Mouse (Mus musculus): ENCODE data around the gene Vps51. TPM values are rescaled to one million over a fixed set of nuclear protein-coding genes. Genes with fewer than 3 reads are reported as not detected.

Gene Vps51
- total and polyA plus RNA-seq, 3 experiments, result 29.3 to 39.8 (median 32.4) TPM

- H3K4me1 ChIP-seq (ENCODE audit: insufficient read depth, low read depth, low read length), result peaks cover 35% of the 10 kb centered on the region
- TF ChIP-seq GATA2 (IDR thresholded peaks at IDR 0.05; ENCODE audit: borderline replicate concordance, low read depth, low read length), result no peak
- no peak for TF ChIP-seq TAL1 (conservative IDR thresholded peaks at IDR 0.05; ENCODE audit: low read depth, low read length)
- TF ChIP-seq CTCF (IDR thresholded peaks at IDR 0.05; ENCODE audit: low read depth, low read length), result no peak
- TF ChIP-seq GATA1 (IDR thresholded peaks at IDR 0.05; ENCODE audit: borderline replicate concordance, low read length), result no peak
- no peak for TF ChIP-seq POLR2AphosphoS5 (IDR thresholded peaks at IDR 0.05; ENCODE audit: insufficient replicate concordance, low read depth, low read length)
- H3K36me3 ChIP-seq (replicated peaks), result peaks cover 2% of the 10 kb centered on the region
- peaks cover 26% of the 10 kb centered on the region for H3K27me3 ChIP-seq (ENCODE audit: insufficient read depth, low read length)
- no peaks in the 10 kb centered on the region for H3K9me3 ChIP-seq (replicated peaks)
- ATAC-seq (ENCODE audit: extremely low read depth, insufficient number of reproducible peaks, low FRiP score, poor library complexity, severe bottlenecking), result no peak
- H3K4me3 ChIP-seq (ENCODE audit: low read depth, low read length), result no peak overlapping the region
- no peak for DNase-seq (ENCODE audit: low spot score)
Observed at GRCm38 (mm10) chr19:6023930-6024329, 53.1 kb downstream of the Vps51 start.

GRCm38 (mm10) chr19:6023059-6023458 lies 54.0 kb downstream of the Vps51 start:
- H3K9me3 ChIP-seq (replicated peaks), result no peaks in the 10 kb centered on the region
- DNase-seq (ENCODE audit: low spot score) (no peak), ATAC-seq (ENCODE audit: extremely low read depth, insufficient number of reproducible peaks, low FRiP score, poor library complexity, severe bottlenecking) (no peak)
- H3K4me3 ChIP-seq (ENCODE audit: low read depth, low read length), result no peak overlapping the region
- H3K36me3 ChIP-seq (replicated peaks), result peaks cover 2% of the 10 kb centered on the region
- peaks cover 25% of the 10 kb centered on the region for H3K27me3 ChIP-seq (ENCODE audit: insufficient read depth, low read length)
- H3K4me1 ChIP-seq (ENCODE audit: insufficient read depth, low read depth, low read length), result peaks cover 40% of the 10 kb centered on the region
- TF ChIP-seq CTCF (IDR thresholded peaks at IDR 0.05; ENCODE audit: low read depth, low read length), result no peak
- TF ChIP-seq POLR2AphosphoS5 (IDR thresholded peaks at IDR 0.05; ENCODE audit: insufficient replicate concordance, low read depth, low read length), result no peak
- TF ChIP-seq TAL1 (conservative IDR thresholded peaks at IDR 0.05; ENCODE audit: low read depth, low read length), result no peak
- no peak for TF ChIP-seq GATA2 (IDR thresholded peaks at IDR 0.05; ENCODE audit: borderline replicate concordance, low read depth, low read length)
- TF ChIP-seq GATA1 (IDR thresholded peaks at IDR 0.05; ENCODE audit: borderline replicate concordance, low read length), result no peak

- DNase-seq (ENCODE audit: low spot score) (no peak), ATAC-seq (ENCODE audit: extremely low read depth, insufficient number of reproducible peaks, low FRiP score, poor library complexity, severe bottlenecking) (no peak)
- TF ChIP-seq POLR2AphosphoS5 (IDR thresholded peaks at IDR 0.05; ENCODE audit: insufficient replicate concordance, low read depth, low read length), result no peak
- TF ChIP-seq GATA2 (IDR thresholded peaks at IDR 0.05; ENCODE audit: borderline replicate concordance, low read depth, low read length), result no peak
- no peak for TF ChIP-seq TAL1 (conservative IDR thresholded peaks at IDR 0.05; ENCODE audit: low read depth, low read length)
- TF ChIP-seq CTCF (IDR thresholded peaks at IDR 0.05; ENCODE audit: low read depth, low read length), result no peak
- TF ChIP-seq GATA1 (IDR thresholded peaks at IDR 0.05; ENCODE audit: borderline replicate concordance, low read length), result no peak
- H3K36me3 ChIP-seq (replicated peaks), result peaks cover 4% of the 10 kb centered on the region
- H3K4me3 ChIP-seq (ENCODE audit: low read depth, low read length), result no peak overlapping the region
- H3K9me3 ChIP-seq (replicated peaks), result no peaks in the 10 kb centered on the region
- peaks cover 13% of the 10 kb centered on the region for H3K27me3 ChIP-seq (ENCODE audit: insufficient read depth, low read length)
- peaks cover 67% of the 10 kb centered on the region for H3K4me1 ChIP-seq (ENCODE audit: insufficient read depth, low read depth, low read length)
Observed at GRCm38 (mm10) chr19:6020276-6020675, 56.8 kb downstream of the Vps51 start.

GRCm38 (mm10) chr19:6018142-6019089 lies 58.6 kb downstream of the Vps51 start:
- ATAC-seq (ENCODE audit: extremely low read depth, insufficient number of reproducible peaks, low FRiP score, poor library complexity, severe bottlenecking), result no peak
- Histone ChIP-seq H3K27me3 (ENCODE audit: insufficient read depth, low read length) (no peaks in the 10 kb centered on the region), H3K4me3 (ENCODE audit: low read depth, low read length) (no peak overlapping the region), H3K36me3 (replicated peaks) (peaks cover 14% of the 10 kb centered on the region), H3K9me3 (replicated peaks) (no peaks in the 10 kb centered on the region), H3K4me1 (ENCODE audit: insufficient read depth, low read depth, low read length) (peaks cover 80% of the 10 kb centered on the region)
- TF ChIP-seq CTCF (IDR thresholded peaks at IDR 0.05; ENCODE audit: low read depth, low read length) (peak; percentile 85), TAL1 (conservative IDR thresholded peaks at IDR 0.05; ENCODE audit: low read depth, low read length) (no peak), GATA2 (IDR thresholded peaks at IDR 0.05; ENCODE audit: borderline replicate concordance, low read depth, low read length) (no peak), GATA1 (IDR thresholded peaks at IDR 0.05; ENCODE audit: borderline replicate concordance, low read length) (no peak)
- DNase-seq (ENCODE audit: low spot score), result peak; percentile 20

Other genes with a start within 250 kb of the Vps51 start
Only the 20 nearest of the 29 such genes appear.
- 139 and 147 TPM in 2 replicates for gene Pola2, start 113.0 kb downstream of the Vps51 start, total RNA-seq (2014; fragmentation: Nextera tagmentation)
- gene Pola2, start 113.0 kb downstream of the Vps51 start, total RNA-seq (2017), result 86.0 and 93.4 TPM in 2 replicates
- 51.6 and 55.0 TPM in 2 replicates for gene Pola2, start 113.0 kb downstream of the Vps51 start, polyA plus RNA-seq (2012)
- gene Slc22a20, start 91.1 kb downstream of the Vps51 start, total RNA-seq (2014; fragmentation: Nextera tagmentation), result not detected in 2 replicates
- not detected in 2 replicates for gene Slc22a20, start 91.1 kb downstream of the Vps51 start, total RNA-seq (2017)
- gene Slc22a20, start 91.1 kb downstream of the Vps51 start, polyA plus RNA-seq (2012), result not detected in 2 replicates
- 38.5 and 40.9 TPM in 2 replicates for gene Capn1, start 61.3 kb downstream of the Vps51 start, total RNA-seq (2014; fragmentation: Nextera tagmentation)
- gene Capn1, start 61.3 kb downstream of the Vps51 start, total RNA-seq (2017), result 55.5 and 56.5 TPM in 2 replicates
- 140 and 168 TPM in 2 replicates for gene Capn1, start 61.3 kb downstream of the Vps51 start, polyA plus RNA-seq (2012)
- gene Syvn1, start 30.7 kb downstream of the Vps51 start, total RNA-seq (2014; fragmentation: Nextera tagmentation), result 27.0 and 39.7 TPM in 2 replicates
- gene Syvn1, start 30.7 kb downstream of the Vps51 start, total RNA-seq (2017), result 4.8 and 5.9 TPM in 2 replicates
- gene Syvn1, start 30.7 kb downstream of the Vps51 start, polyA plus RNA-seq (2012), result 78.2 and 84.1 TPM in 2 replicates
- 46.6 and 51.6 TPM in 2 replicates for gene Mrpl49, start 19.4 kb downstream of the Vps51 start, total RNA-seq (2014; fragmentation: Nextera tagmentation)
- gene Mrpl49, start 19.4 kb downstream of the Vps51 start, total RNA-seq (2017), result 46.9 and 52.4 TPM in 2 replicates
- 41.8 and 46.8 TPM in 2 replicates for gene Mrpl49, start 19.4 kb downstream of the Vps51 start, polyA plus RNA-seq (2012)
- gene Fau, start 19.4 kb downstream of the Vps51 start, total RNA-seq (2014; fragmentation: Nextera tagmentation), result 3,086 and 3,502 TPM in 2 replicates
- 2,639 and 2,986 TPM in 2 replicates for gene Fau, start 19.4 kb downstream of the Vps51 start, total RNA-seq (2017)
- gene Fau, start 19.4 kb downstream of the Vps51 start, polyA plus RNA-seq (2012), result 5,636 and 5,712 TPM in 2 replicates
- 8.3 and 16.3 TPM in 2 replicates for gene Znhit2, start 16.0 kb downstream of the Vps51 start, total RNA-seq (2014; fragmentation: Nextera tagmentation)
- gene Znhit2, start 16.0 kb downstream of the Vps51 start, total RNA-seq (2017), result 11.0 and 23.3 TPM in 2 replicates
- gene Znhit2, start 16.0 kb downstream of the Vps51 start, polyA plus RNA-seq (2012), result 58.7 and 60.6 TPM in 2 replicates
- gene Tm7sf2, start 8.9 kb downstream of the Vps51 start, total RNA-seq (2014; fragmentation: Nextera tagmentation), result 22.9 and 24.0 TPM in 2 replicates
- gene Tm7sf2, start 8.9 kb downstream of the Vps51 start, total RNA-seq (2017), result 17.2 and 21.4 TPM in 2 replicates
- gene Tm7sf2, start 8.9 kb downstream of the Vps51 start, polyA plus RNA-seq (2012), result 15.0 and 20.0 TPM in 2 replicates
- gene Tmem262, start 2.8 kb upstream of the Vps51 start, total RNA-seq (2014; fragmentation: Nextera tagmentation), result not detected in 2 replicates
- gene Tmem262, start 2.8 kb upstream of the Vps51 start, total RNA-seq (2017), result not detected in 2 replicates
- not detected in 2 replicates for gene Tmem262, start 2.8 kb upstream of the Vps51 start, polyA plus RNA-seq (2012)
- not detected in 2 replicates for gene Gm28374, start 5.0 kb upstream of the Vps51 start, total RNA-seq (2014; fragmentation: Nextera tagmentation)
- gene Gm28374, start 5.0 kb upstream of the Vps51 start, total RNA-seq (2017), result 0.87 and 0.98 TPM in 2 replicates
- 0.37 and 0.75 TPM in 2 replicates for gene Gm28374, start 5.0 kb upstream of the Vps51 start, polyA plus RNA-seq (2012)
- 21.6 and 24.5 TPM in 2 replicates for gene Zfpl1, start 7.7 kb upstream of the Vps51 start, total RNA-seq (2014; fragmentation: Nextera tagmentation)
- gene Zfpl1, start 7.7 kb upstream of the Vps51 start, total RNA-seq (2017), result 32.8 and 36.1 TPM in 2 replicates
- 56.3 and 59.9 TPM in 2 replicates for gene Zfpl1, start 7.7 kb upstream of the Vps51 start, polyA plus RNA-seq (2012)
- gene Cdca5, start 7.8 kb upstream of the Vps51 start, total RNA-seq (2014; fragmentation: Nextera tagmentation), result 24.7 and 45.0 TPM in 2 replicates
- 40.5 and 43.3 TPM in 2 replicates for gene Cdca5, start 7.8 kb upstream of the Vps51 start, total RNA-seq (2017)
- 14.8 and 17.6 TPM in 2 replicates for gene Cdca5, start 7.8 kb upstream of the Vps51 start, polyA plus RNA-seq (2012)
- gene AC131692.1, start 17.2 kb upstream of the Vps51 start, total RNA-seq (2014; fragmentation: Nextera tagmentation), result 1.3 and 5.6 TPM in 2 replicates
- 1.3 and 1.4 TPM in 2 replicates for gene AC131692.1, start 17.2 kb upstream of the Vps51 start, total RNA-seq (2017)
- gene AC131692.1, start 17.2 kb upstream of the Vps51 start, polyA plus RNA-seq (2012), result 3.4 and 3.5 TPM in 2 replicates
- gene Naaladl1, start 28.6 kb upstream of the Vps51 start, total RNA-seq (2014; fragmentation: Nextera tagmentation), result 1.1 and 1.8 TPM in 2 replicates
- gene Naaladl1, start 28.6 kb upstream of the Vps51 start, total RNA-seq (2017), result 0.44 and 0.87 TPM in 2 replicates
- gene Naaladl1, start 28.6 kb upstream of the Vps51 start, polyA plus RNA-seq (2012), result 0.32 and 0.36 TPM in 2 replicates
- gene Sac3d1, start 41.4 kb upstream of the Vps51 start, total RNA-seq (2014; fragmentation: Nextera tagmentation), result 7.9 and 10.1 TPM in 2 replicates
- gene Sac3d1, start 41.4 kb upstream of the Vps51 start, total RNA-seq (2017), result 10.2 and 22.9 TPM in 2 replicates
- gene Sac3d1, start 41.4 kb upstream of the Vps51 start, polyA plus RNA-seq (2012), result 69.2 and 78.7 TPM in 2 replicates
- gene Snx15, start 51.1 kb upstream of the Vps51 start, total RNA-seq (2014; fragmentation: Nextera tagmentation), result 21.4 and 25.7 TPM in 2 replicates
- gene Snx15, start 51.1 kb upstream of the Vps51 start, total RNA-seq (2017), result 13.2 and 15.3 TPM in 2 replicates
- gene Snx15, start 51.1 kb upstream of the Vps51 start, polyA plus RNA-seq (2012), result 70.1 and 84.0 TPM in 2 replicates
- gene Batf2, start 63.8 kb upstream of the Vps51 start, total RNA-seq (2014; fragmentation: Nextera tagmentation), result not detected in 2 replicates
- 0.33 TPM in 1 of 2 replicates, not detected in the other for gene Batf2, start 63.8 kb upstream of the Vps51 start, total RNA-seq (2017)
- gene Batf2, start 63.8 kb upstream of the Vps51 start, polyA plus RNA-seq (2012), result not detected in 2 replicates
- 49.8 and 60.0 TPM in 2 replicates for gene Arl2, start 64.3 kb upstream of the Vps51 start, total RNA-seq (2014; fragmentation: Nextera tagmentation)
- gene Arl2, start 64.3 kb upstream of the Vps51 start, total RNA-seq (2017), result 28.5 and 29.2 TPM in 2 replicates
- gene Arl2, start 64.3 kb upstream of the Vps51 start, polyA plus RNA-seq (2012), result 76.9 and 83.5 TPM in 2 replicates
- not detected in 2 replicates for gene Majin, start 107.2 kb upstream of the Vps51 start, total RNA-seq (2014; fragmentation: Nextera tagmentation)
- 0.11 TPM in 1 of 2 replicates, not detected in the other for gene Majin, start 107.2 kb upstream of the Vps51 start, total RNA-seq (2017)
- gene Majin, start 107.2 kb upstream of the Vps51 start, polyA plus RNA-seq (2012), result not detected in 2 replicates
- gene Gpha2, start 149.1 kb upstream of the Vps51 start, total RNA-seq (2014; fragmentation: Nextera tagmentation), result not detected in 2 replicates
- not detected in 2 replicates for gene Gpha2, start 149.1 kb upstream of the Vps51 start, total RNA-seq (2017)
- gene Gpha2, start 149.1 kb upstream of the Vps51 start, polyA plus RNA-seq (2012), result not detected in 2 replicates

Measured in G1E (cell line).